16 mouse cellular contexts compared by ENCODE assay signal in the genomic region with DNA sequence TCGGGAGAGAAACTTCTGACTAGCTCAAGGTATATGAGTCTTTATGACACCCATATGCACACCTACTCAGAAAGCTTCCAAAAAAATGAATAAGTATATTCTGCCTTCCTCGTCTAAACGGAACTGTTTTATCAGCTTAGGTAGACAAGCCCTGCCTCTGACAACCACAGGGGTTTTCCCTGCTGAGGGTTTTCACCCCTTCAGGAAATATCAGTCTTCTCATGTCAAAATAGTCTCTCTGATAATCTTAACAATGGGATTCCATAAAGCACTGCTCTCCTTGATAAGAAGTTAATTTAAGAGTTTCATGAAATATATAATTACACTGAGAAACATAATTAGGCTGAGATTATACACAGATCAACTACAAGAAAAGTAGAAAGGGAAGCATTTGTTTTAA. TPM values are rescaled to one million over a fixed set of nuclear protein-coding genes. Genes with fewer than 3 reads are reported as not detected.
"Had no signal": no experiment of that assay in that cellular context is flagged by ENCODE, and none has a peak within 500 bp of the region (broad histone marks: within the 10 kb centered on the region; RNA-seq: fewer than 3 reads in every experiment).

No protein-coding gene starts in this region.

- H3K9ac ChIP-seq: liver, embryonic 15.5 days; lung, embryonic 14.5 days; midbrain, embryonic 12.5 days; neural tube, embryonic 15.5 days; stomach, embryonic 15.5 days had no signal

- H3K4me2 ChIP-seq: liver, embryonic 11.5 days; liver, embryonic 15.5 days; lung, embryonic 14.5 days; midbrain, embryonic 12.5 days; neural tube, embryonic 15.5 days; stomach, embryonic 15.5 days had no signal

- H3K4me3 ChIP-seq: liver, embryonic 15.5 days; midbrain, embryonic 12.5 days; neural tube, embryonic 15.5 days; stomach, embryonic 15.5 days had no signal

- H3K36me3 ChIP-seq: liver, embryonic 15.5 days; midbrain, embryonic 12.5 days; neural tube, embryonic 15.5 days; stomach, embryonic 15.5 days had no signal

- H3K27ac ChIP-seq: liver, embryonic 15.5 days; midbrain, embryonic 12.5 days; neural tube, embryonic 15.5 days; stomach, embryonic 15.5 days had no signal

- H3K4me1 ChIP-seq: liver, embryonic 15.5 days; midbrain, embryonic 12.5 days; neural tube, embryonic 15.5 days; stomach, embryonic 15.5 days had no signal

- H3K27me3 ChIP-seq: liver, embryonic 15.5 days; stomach, embryonic 15.5 days had no signal

- DNase-seq: kidney, adult 8-10 months; kidney, postnatal 10 days; left cerebral cortex, postnatal 4 days; lung, embryonic 14.5 days; lung, postnatal 10 days; right cerebral cortex, adult 18-20 months; right cerebral cortex, postnatal 4 days; spleen, adult 18-20 months; thymus, postnatal 4 days had no signal

- ATAC-seq: midbrain, embryonic 16.5 days had no signal

- H3K9me3 ChIP-seq: liver, embryonic 15.5 days; midbrain, embryonic 12.5 days; neural tube, embryonic 15.5 days; stomach, embryonic 15.5 days had no signal

RNA-seq across cellular contexts. Expression of a gene that starts 50.1 kb away (rescaled TPM):
- polyA plus RNA-seq: liver, embryonic 11.5 days; liver, embryonic 15.5 days; neural tube, embryonic 11.5 days had no signal
